Mouse (Mus musculus) common myeloid progenitor, adult 5-6 weeks (primary cell): ENCODE data around the gene Capn1. TPM values are rescaled to one million over a fixed set of nuclear protein-coding genes. Genes with fewer than 3 reads are reported as not detected.
A peak's percentile ranks its signal among the peaks of the same experiment; 100 is the strongest.
"Not testable (repeated sequence)": the region's sequence is repeated elsewhere in the genome, so short reads cannot be mapped to it uniquely, and the experiment has no call there.

Experiments used
- ATAC-seq: replicated peaks from 2 replicates; pipeline ENCODE4 v1.8.0; 2016; ENCODE audit warnings: low read depth, mild to moderate bottlenecking, moderate TSS enrichment, inconsistent platforms; ENCODE audit not compliant: poor library complexity, severe bottlenecking
- total RNA-seq: library from RNA; stranded (forward); fragments of 200-1000, 187-1606 nt; gene quantifications from 2 replicates; pipeline ENCODE4 v1.2.3, GENCODE M21; 2017

The Capn1 gene
- total RNA-seq, result 29.9 and 37.2 TPM in 2 replicates

DNA sequence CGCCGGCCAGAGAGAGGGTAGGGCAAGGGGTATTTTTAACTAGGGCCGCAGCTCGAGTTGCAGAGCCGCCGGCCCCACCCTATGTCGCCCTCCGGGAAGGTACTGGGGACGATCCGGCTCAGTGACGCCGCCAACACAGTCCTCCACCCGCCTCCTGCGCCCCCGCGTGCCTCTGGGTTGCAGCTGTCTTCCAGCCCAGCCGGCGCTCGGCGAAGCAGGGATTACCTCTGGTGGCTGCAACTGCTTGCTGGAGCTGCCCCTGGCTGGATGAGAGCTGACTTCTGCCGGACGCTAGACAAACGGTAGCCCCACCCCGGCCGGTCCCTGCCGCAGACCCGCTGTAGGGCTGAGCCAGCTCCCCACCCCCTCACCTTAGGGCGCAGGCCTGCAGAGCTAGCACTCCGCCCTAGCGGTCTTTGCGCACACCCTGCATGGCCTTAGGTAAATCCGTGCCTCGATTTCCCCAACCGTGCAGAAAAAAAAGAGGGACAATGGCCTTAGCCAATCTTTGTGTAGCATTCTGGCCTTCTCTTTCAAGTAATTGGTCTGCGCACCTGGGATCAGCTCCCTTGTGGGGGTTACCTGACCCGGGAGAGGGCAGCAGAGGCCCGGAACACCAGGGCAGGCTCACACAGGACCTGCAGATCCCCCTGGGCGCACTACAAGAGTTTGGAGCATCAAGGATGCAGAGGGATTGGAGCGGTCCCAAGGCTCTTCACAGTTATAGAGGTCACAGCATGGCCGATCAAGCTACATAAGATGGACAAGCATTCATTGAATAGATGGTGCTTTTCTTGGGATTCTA is at the start of gene Capn1:
Gene Capn1, minus strand, starts transcription at position 387 of the 805 bp plus-strand sequence.
- peak; percentile 62 for ATAC-seq

DNA sequence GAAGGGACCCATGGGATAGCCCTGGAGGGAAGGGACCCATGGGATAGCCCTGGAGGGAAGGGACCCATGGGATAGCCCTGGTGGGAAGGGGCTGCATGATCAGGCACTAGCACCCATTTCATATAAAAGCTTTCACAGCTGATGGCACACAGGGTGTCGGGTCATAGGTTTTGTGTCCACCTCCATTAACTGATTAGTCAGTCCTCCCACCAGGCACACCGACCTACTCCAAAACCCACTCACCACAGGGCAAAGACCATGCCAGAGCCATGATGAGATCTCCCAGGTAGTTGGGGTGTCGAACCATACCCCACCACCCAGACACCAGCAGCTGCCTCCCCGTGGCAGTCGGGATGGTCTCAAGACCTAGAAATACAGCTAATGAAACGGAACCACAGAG is 47.4 kb upstream of the Capn1 start:
- no peak for ATAC-seq

DNA sequence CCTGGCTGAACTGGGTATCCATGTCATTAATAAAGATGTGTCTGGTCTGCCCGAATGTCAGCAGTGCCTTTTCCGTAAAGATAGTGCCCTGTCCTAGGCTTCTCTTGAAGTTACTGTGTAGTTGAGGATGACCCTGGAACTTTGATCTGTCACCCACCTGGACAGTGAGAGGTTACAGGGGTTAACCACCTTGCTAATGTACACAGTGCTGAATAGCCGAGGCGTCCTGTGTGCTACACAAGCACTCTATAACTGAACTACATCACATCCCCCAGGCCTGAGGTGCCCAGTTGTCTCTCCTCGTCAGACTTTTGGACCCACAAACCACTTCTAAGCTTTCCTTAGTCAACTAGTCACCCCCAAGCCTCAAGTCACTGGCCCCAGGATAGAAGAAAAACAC is 46.7 kb upstream of the Capn1 start:
- ATAC-seq, result no peak

DNA sequence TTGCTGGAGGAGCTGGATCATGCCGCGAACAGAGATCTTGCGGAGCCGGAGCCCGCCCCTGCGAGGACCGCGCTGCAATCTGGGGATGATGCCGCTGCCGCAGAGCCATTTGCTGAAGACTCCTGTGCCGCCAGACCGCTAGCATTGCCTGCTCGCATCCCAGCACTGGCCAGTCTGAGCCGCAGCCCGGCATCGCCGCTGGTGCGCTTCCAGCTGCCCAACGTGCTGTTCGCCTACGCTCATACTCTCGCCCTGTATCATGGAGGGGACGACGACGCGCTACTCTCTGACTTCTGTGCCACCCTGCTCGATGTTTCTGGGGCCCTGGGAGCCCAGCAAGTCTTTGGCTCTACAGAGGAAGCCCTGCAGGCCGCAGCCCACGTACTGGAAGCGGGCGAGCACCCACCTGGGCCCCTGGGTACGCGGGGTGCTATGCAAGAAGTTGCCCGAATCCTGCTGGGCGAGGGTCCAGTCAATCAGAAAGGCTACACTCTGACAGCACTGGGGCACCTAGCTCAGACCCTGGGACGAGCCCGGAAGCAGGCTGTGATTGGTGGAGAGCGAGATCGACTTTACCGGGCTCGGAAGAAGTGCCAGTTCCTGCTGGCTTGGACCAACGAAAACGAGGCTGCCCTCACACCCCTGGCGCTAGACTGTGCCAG is 46.1 kb upstream of the Capn1 start:
- peak; percentile 46 for ATAC-seq

DNA sequence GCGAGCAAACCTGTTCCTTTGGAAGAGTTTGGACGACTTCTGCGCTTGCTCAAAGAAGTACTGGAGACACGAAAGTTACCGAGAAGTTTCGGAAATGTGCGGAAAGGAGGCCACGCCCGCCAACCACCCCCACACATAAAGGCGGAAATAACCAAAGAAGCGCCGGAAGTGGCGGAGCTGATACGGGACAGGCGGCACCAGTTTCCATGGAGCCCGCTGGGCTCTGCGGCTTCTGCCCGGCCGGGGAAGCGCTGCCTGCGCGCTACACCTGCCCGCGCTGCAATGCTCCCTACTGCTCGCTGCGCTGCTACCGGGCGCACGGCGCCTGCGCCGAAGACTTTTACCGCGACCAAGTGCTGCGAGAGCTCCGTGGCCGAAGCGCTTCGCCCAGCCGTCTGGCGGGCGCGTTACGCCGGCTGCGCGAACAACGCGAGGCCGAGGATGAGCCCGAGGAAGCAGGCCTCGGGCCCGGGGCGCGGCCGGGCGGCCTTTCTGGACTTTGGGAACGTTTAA is 45.4 kb upstream of the Capn1 start, which contains the start of gene Znhit2:
Gene Znhit2, plus strand, starts transcription at position 172 of the 513 bp plus-strand sequence.
- ATAC-seq, result peak; percentile 74

DNA sequence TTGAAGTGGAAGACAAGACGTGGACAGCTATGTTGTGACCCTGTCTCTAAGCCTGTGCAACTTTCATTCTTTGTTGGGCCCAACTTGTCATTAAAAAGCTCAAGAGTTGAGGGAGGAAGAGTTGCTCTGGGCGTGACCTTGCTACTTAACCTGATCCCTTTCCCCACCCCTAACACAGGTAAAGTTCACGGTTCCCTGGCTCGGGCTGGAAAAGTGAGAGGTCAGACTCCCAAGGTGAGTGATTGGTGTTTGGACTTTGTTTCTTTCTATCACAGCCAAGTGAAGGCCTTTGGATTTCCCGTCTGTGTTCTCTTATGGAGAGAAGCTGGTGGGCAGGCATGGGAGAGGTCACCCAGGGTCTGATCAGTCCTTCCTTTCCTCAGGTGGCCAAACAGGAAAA is 43.3 kb upstream of the Capn1 start:
- no peak for ATAC-seq

DNA sequence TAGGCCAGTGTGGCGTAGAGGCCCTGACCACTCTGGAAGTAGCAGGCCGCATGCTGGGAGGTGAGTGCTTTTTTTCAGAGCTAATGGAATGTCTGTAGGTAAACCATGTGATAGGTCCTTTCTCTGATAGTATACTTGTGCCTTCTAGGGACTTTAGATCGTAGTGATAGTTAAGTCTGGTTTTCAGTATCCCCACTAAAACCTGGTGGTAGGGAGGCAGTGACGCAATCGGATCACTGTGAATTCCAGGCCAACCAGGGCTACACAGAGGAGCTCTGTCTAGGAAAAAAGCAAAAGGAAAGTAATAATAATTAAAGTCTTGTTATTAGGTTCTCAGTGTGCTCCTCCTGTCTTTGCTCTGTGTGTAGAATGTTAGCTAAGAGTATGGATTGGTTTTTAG is 42.8 kb upstream of the Capn1 start:
- no peak for ATAC-seq

DNA sequence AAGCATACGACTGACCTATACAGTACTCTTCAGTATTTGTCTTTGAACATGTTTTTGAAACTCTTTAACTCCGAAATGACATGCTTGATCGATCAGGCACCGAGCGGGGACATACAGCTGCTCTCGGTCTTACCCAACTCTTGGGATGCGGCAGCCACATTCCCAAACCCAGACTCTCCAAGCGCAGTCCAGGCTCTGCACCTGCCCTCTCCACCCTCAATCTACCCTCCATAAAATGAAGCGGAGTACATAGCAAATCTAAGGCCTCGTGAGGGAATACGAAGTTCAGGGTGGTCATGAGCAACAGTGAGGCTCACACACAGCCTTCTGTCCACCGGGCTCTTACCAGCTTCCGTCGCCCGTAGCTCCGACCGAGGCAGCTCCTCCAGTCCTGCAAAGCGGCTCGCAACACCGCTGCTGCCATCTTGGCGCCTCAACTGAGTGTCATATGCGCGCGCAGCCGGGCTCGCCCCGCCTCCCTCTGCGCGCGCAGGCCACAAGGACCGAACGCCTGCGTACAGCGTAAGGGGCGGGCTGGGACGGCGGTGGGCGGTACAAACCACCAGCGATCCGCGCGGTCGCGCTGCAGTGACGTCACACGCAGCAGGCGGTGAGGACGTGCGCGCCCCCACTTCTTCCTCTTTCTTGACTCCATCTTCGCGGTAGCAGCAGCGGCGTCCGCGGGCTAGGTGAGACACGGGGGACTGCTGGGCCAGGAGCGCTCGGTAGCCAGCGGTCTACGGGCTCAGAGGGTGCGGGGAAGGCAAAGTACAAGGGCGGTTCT is 41.8 kb upstream of the Capn1 start, which contains the start of the genes Mrpl49 and Fau:
Gene Mrpl49, minus strand, starts transcription at position 473 of the 784 bp plus-strand sequence.
Gene Fau, plus strand, starts transcription at position 532 of the 784 bp plus-strand sequence.
- peak; percentile 76 for ATAC-seq

DNA sequence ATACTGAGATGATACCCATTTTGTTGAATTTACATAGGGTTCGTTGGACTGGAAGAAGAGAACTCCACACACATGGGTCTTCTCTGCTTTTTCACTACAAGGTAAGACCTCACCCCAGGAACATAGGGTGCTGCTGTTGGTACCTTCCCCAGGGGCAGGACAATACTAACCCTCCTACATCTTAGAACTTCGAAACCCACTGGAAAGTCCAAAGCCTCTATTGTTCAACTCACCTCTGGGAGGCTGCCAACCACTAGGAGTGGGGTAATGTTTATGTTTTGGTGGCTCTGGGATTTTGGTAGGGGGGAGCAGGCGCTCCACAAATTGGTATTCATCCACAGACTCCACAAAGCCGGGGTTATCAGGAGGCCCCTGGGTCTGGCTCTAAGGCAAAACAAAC is 41.0 kb upstream of the Capn1 start:
- ATAC-seq, result no peak

DNA sequence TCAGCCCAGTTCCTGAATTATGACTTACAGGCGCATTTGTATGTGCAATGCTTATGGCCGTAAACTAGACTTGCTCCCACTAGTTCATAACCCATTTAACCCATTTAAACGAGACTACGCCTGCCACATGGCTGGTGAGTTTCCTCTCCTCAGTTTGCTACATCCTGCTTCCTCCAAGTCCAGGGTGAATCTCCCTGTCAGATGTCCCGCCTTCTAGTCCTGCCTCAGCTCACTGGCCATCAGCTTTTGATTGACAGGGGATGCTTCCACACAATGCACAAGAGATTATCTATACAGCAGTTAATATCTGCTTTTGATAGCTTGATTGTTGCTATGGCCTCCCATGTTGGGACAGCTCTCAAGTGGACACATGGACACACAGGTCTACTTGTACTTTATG is 38.6 kb upstream of the Capn1 start:
- no peak for ATAC-seq

DNA sequence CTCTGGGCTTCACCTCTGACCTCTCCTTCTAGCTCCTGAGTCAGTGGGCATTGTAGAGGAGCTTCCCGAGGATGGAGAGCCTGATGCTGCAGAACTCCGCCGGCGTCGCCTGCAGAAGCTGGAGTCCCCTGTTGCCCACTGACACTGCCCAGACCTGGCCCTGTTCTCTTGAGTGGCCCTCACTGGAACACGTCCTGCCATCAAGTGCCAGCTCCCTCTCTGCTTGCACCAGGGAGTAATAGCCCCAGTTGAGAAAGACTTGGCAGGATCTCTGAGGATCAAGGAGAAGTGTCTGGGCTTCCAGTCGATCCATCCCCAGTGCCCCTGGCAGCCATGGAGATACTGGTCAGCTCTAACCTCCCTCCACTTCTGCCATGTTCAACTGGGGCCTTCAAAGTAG is 36.8 kb upstream of the Capn1 start:
- ATAC-seq, result no peak

DNA sequence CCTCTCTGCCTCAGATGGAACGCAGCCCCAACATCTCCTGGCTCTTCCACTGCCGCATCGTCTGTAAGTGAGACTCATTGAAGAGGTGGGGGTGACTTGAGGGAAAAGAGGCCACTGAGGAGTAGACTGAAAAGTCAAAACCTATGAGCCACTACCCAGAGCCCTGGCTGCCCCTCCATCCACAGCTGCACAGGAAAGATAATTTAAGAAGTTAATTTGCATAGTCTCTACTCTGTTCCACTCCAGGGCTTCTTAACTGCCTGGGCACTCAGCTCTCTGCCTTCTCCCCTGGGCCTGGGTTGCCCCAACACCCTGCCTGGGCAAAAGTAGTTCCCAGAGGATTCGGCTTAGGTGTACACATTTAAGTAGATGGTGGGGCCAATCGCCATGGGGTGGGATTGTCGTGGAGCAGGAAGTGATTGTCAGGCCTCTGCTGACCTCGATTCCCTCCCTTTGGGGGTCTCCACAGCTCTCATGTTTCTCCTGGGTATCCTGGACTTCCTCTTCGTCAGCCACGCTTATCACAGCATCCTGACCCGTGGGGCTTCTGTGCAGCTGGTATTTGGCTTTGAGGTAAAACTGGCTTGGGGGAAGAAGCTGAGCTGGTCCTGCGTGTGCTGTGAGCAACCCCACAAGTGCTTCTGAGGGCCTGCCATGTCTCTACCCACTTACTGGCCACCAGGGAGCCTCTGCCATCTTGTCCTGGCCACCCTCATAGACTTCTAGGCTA is 33.1 kb upstream of the Capn1 start:
- ATAC-seq, result no peak

DNA sequence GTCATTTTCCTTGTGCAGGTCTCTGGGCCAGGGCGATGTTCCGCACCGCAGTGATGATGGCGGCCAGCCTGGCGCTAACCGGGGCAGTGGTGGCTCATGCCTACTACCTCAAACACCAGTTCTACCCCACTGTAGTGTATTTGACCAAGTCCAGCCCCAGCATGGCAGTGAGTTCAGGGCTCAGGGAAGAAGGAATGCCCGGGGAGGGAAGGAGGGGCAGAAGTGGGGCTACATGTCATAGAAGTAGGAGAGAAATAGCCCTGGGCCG is 32.1 kb upstream of the Capn1 start:
- ATAC-seq, result no peak

DNA sequence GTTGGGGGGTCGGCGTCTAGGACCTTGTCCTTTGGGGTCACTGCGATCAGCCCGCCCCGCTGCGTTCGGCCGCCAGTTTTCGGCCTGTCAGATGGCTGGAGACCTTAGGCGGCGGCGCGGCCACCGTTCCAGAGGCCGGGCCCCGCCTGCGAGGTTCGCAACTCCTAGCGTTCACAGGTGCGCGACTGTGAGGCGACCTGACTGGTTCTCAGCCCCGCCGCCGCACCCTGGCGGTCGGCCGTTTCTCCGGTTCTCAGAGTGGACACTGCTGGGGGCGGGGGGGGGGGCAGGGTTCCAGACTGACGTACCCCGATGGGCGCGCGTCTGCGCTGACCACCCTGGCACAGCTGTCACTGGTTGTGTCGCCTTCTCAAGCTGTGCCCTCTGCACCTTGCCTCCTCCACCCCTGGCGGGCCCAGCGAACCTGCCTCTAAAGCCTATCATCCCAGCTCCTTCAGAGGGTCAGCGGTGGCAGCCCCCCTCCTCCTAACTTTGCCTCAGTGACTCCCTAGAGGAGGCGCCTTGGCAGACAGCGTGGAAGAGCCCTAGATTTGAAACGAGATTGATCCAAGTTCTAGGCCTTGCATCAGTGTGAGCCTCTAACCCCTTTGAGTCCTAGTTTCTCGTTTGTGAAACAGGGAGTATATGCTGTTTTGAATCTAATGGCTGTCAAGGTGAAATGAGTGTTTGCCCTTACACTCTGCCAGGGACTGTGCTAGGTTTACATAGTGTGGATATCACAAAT is 31.6 kb upstream of the Capn1 start:
- ATAC-seq, result no peak

DNA sequence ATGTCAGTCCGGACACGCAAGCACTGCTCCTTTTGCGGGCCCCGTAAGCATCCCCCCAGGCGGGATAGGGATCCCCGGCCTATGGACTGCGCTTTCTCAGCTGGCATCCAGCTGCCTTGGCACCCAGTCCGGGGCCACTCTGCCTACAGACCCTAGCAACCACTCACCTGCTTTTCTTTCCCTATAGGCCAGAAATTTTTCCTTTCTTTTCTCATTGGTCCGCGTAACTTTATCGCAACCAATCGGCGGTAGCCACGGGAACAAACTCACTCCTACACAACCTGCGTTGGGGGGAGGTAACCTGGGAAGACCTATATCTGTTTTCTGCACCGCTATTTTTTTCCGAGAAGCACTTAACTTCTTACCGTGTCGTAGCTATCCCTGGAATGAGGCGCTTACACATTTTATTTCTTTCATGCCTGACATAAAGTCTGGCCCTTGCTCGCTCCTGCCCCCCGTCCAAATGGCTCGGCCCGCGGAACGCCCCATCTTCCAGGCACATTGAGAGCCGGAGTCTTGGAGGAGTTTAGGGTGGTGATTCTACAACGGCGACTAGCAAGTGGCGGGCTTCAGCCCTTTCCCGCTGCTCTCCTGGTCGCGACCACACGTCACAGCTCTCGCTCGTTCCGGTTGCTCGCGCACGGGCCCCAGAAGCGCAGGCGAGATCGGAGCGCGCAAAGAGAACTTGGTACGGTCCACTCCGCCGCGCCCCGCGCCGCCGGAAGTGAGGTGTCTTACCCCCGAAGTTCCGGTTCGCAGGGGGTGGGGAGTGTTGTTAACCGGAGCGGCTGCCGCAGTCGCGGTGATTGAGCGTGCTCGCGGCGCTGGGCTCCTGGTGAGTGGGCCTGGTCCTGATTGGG is 30.8 kb upstream of the Capn1 start, which contains the start of gene Syvn1:
Gene Syvn1, plus strand, starts transcription at position 283 of the 860 bp plus-strand sequence.
- peak; percentile 84 for ATAC-seq

DNA sequence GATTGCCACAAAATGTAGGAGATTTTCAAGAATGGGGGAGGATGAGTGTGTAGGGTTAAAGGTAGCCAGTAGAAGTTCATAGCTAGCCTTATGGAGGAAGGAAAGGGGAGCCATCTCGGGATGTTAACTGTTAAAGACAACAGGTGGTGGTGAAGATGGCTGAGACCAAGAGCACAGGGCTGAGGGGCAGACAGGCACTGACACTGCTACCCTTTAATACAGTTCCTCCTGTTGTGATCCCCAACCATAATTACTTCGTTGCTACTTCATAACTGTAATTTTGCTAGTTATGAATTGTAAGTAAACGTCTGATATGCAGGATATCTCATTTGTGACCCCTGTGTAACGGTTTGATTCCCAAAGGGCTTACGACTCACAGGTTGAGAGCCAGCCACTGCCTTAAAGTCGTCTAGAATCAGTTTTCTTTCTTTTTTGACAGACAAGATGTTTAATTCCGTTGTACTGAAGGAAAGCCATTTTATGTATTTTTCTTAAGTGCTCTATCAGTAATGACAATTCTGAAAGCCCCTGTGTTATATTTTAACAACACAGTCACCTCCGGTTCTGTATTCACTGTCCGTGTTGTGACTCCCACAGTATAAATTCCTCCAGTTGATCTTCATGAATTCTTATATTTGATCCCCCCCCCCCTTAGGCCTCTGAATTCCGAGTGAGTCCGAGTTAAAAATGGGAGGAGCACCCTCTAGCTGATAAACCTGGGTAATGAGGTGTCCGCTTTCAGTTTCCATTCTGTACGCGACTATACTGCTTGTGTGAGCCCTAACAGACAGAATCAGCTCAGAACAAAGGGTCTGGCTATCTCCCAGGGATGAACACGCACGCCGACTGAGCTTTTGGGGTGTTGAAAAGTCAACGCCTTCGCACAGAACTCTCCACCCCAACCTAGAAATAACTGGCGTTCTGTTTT is 29.9 kb upstream of the Capn1 start:
- ATAC-seq, result peak; percentile 21

DNA sequence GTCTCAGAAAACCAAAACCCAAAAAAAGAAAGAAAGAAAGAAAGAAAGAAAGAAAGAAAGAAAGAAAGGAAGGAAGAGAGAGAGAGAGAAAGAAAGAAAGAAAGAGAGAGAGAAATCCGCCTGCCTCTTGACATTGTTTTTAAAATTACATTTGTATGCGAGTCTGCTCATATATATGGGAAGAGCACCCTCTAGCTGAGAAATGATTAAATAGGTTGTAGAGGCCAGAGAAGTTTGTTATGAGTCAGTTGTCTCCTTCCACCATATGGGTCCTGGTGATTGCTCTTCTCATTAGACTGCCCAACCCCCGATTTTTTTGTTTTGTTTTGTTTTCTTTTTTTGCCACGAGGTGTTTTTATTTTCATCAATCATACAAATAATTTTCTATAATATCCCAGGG is 28.4 kb upstream of the Capn1 start:
- ATAC-seq, result not testable (repeated sequence)
